Mouse (Mus musculus) cerebellum, postnatal 25 days (tissue): ENCODE data around the gene Vip.

Source experiments
- DNase-seq, 2 experiments: peaks; one replicate each; pipeline ENCODE4 v3.0.0; 2021; ENCODE audit warnings: mixed read lengths in 2 of 2

Vip gene

GRCm38 (mm10) chr10:5639112-5639511 lies at the start of gene Vip:
Gene Vip (plus strand): TSS chr10:5639218.
- no peak for DNase-seq

- no peak for DNase-seq
Observed at GRCm38 (mm10) chr10:5591061-5591460, 48.0 kb upstream of the Vip start.

GRCm38 (mm10) chr10:5591996-5592395 lies 47.0 kb upstream of the Vip start:
- DNase-seq = no peak

- no peak for DNase-seq
Observed at GRCm38 (mm10) chr10:5593464-5593863, 45.6 kb upstream of the Vip start, which contains the start of gene Myct1. Gene Myct1 (plus strand): TSS chr10:5593775.

GRCm38 (mm10) chr10:5594457-5594856 lies 44.6 kb upstream of the Vip start:
- DNase-seq = no peak

GRCm38 (mm10) chr10:5596559-5596958 lies 42.5 kb upstream of the Vip start:
- no peak for DNase-seq

GRCm38 (mm10) chr10:5600123-5600522 lies 38.9 kb upstream of the Vip start:
- DNase-seq = peak; percentile 46 to 81

GRCm38 (mm10) chr10:5603512-5603911 lies 35.5 kb upstream of the Vip start:
- DNase-seq = no peak

- no peak for DNase-seq
Observed at GRCm38 (mm10) chr10:5604371-5604770, 34.6 kb upstream of the Vip start.

- DNase-seq = no peak
Observed at GRCm38 (mm10) chr10:5608874-5609273, 30.1 kb upstream of the Vip start.

GRCm38 (mm10) chr10:5615186-5616040 lies 23.6 kb upstream of the Vip start:
- DNase-seq = no peak

- DNase-seq = no peak
Observed at GRCm38 (mm10) chr10:5626268-5626667, 12.8 kb upstream of the Vip start.

GRCm38 (mm10) chr10:5633672-5634200 lies 5.3 kb upstream of the Vip start:
- peak; percentile 57 to 75 for DNase-seq

GRCm38 (mm10) chr10:5634336-5634735 lies 4.7 kb upstream of the Vip start:
- DNase-seq = peak; percentile 29 to 71

GRCm38 (mm10) chr10:5637322-5637721 lies 1.7 kb upstream of the Vip start:
- no peak for DNase-seq

- no peak for DNase-seq
Observed at GRCm38 (mm10) chr10:5681275-5681674, 42.3 kb downstream of the Vip start.

GRCm38 (mm10) chr10:5685608-5686007 lies 46.6 kb downstream of the Vip start:
- no peak for DNase-seq

GRCm38 (mm10) chr10:5694351-5694750 lies 55.3 kb downstream of the Vip start:
- DNase-seq = no peak
